Mouse (Mus musculus) stomach, embryonic 14.5 days (tissue): ENCODE measurements around the gene Fgb. TPM values are rescaled to one million over a fixed set of nuclear protein-coding genes. Genes with fewer than 3 reads are reported as not detected.

Experiments
- ATAC-seq: fragments of 200-750 bp; cut with Nextera tagmentation; 2 replicates; pipeline ENCODE4 v1.8.0; 2017; ENCODE audit warnings: low read depth, moderate TSS enrichment; ENCODE audit not compliant: insufficient number of reproducible peaks, insufficient read depth, low FRiP score
- H3K27ac ChIP-seq: fragments of 300-500 bp; sonication (generic); 2 replicates; pipeline ENCODE4 v1.5.1; 2014; ENCODE audit warnings: mild to moderate bottlenecking, low read length, moderate library complexity, mixed read lengths
- H3K27me3 ChIP-seq: fragments of 300-500 bp; sonication (generic); 2 replicates; pipeline ENCODE4 v1.6.1; 2014; ENCODE audit warnings: low read length, control low read depth, mixed read lengths; ENCODE audit not compliant: control insufficient read depth, insufficient read depth
- H3K36me3 ChIP-seq: fragments of 300-500 bp; sonication (generic); 2 replicates; pipeline ENCODE4 v1.6.1; 2014; ENCODE audit warnings: mild to moderate bottlenecking, control low read depth, low read length, moderate library complexity, mixed read lengths; ENCODE audit not compliant: control insufficient read depth, insufficient read depth
- H3K4me1 ChIP-seq: fragments of 300-500 bp; sonication (generic); 2 replicates; pipeline ENCODE4 v1.6.1; 2014; ENCODE audit warnings: low read length, control low read depth, mixed read lengths; ENCODE audit not compliant: control insufficient read depth, insufficient read depth
- H3K4me2 ChIP-seq: fragments of 300-500 bp; sonication (generic); replicated peaks from 2 replicates; pipeline ENCODE4 v1.6.1; 2014; ENCODE audit warnings: low read depth, low read length, control low read depth
- H3K4me3 ChIP-seq: fragments of 300-500 bp; sonication (generic); 2 replicates; pipeline ENCODE4 v1.5.1; 2014; ENCODE audit warnings: low read depth, low read length, control low read depth
- H3K9ac ChIP-seq: fragments of 300-500 bp; sonication (generic); replicated peaks from 2 replicates; pipeline ENCODE4 v1.6.1; 2014; ENCODE audit warnings: low read depth, mild to moderate bottlenecking, control low read depth, low read length, moderate library complexity, mixed read lengths
- H3K9me3 ChIP-seq: fragments of 300-500 bp; sonication (generic); 2 replicates; pipeline ENCODE4 v1.6.1; 2016; ENCODE audit warnings: low read depth, low read length, control low read depth; ENCODE audit not compliant: control insufficient read depth
- WGBS: fragments of 180-500 bp; shearing (Covaris S2); extraction: QIAGEN DNeasy Blood & Tissue Kit; methylation state at CpG from one replicate; pipeline ENCODE4 v1.1.7; 2014; 5-methylcytosine and 5-hydroxymethylcytosine counted together
- polyA plus RNA-seq: library from polyadenylated mRNA; unstranded; fragments of >200 nt; fragmentation: Nextera tagmentation; extraction: Ambion mirVana; gene quantifications from 2 replicates; pipeline ENCODE4 v1.2.1, GENCODE M21; 2014

Gene Fgb
- polyA plus RNA-seq, 1 experiment from 2014 or later = 0.29 TPM

GRCm38 (mm10) chr3:83007557-83007956 is 42.1 kb downstream of the Fgb start, which contains the start of gene Fgg:
Gene Fgg (plus strand): TSS chr3:83007724.
- Histone ChIP-seq H3K4me2 (no peak within 1 kb of the TSS), H3K9me3 (no peaks in the 10 kb centered on the region), H3K27me3 (no peaks in the 10 kb centered on the region), H3K27ac (no peak within 1 kb of the TSS), H3K4me3 (no peak within 1 kb of the TSS), H3K36me3 (no peaks in the 10 kb centered on the region), H3K4me1 (no peaks in the 10 kb centered on the region), H3K9ac (no peak within 1 kb of the TSS)
- WGBS = 42% methylated on average over 7 of the region's 7 CpGs
- no peak for ATAC-seq

GRCm38 (mm10) chr3:83004801-83005200 is 44.9 kb downstream of the Fgb start:
- Histone ChIP-seq H3K27ac (no peak overlapping the region), H3K36me3 (no peaks in the 10 kb centered on the region), H3K4me1 (no peaks in the 10 kb centered on the region), H3K4me2 (no peak overlapping the region), H3K27me3 (no peaks in the 10 kb centered on the region), H3K9ac (no peak overlapping the region), H3K9me3 (no peaks in the 10 kb centered on the region), H3K4me3 (no peak overlapping the region)
- no peak for ATAC-seq
- 90% methylated on average over 7 of the region's 7 CpGs for WGBS

- 85% methylated on average over 8 of the region's 8 CpGs for WGBS
- H3K9me3 ChIP-seq = no peaks in the 10 kb centered on the region
- no peak overlapping the region for H3K9ac ChIP-seq
Observed at GRCm38 (mm10) chr3:83003068-83003467, 46.6 kb downstream of the Fgb start.

GRCm38 (mm10) chr3:83002191-83002590 is 47.5 kb downstream of the Fgb start:
- H3K27ac ChIP-seq = no peak overlapping the region
- H3K9ac ChIP-seq = no peak overlapping the region
- no peak overlapping the region for H3K4me2 ChIP-seq
- H3K36me3 ChIP-seq = no peaks in the 10 kb centered on the region
- no peaks in the 10 kb centered on the region for H3K4me1 ChIP-seq
- ATAC-seq = no peak
- no peak overlapping the region for H3K4me3 ChIP-seq
- H3K27me3 ChIP-seq = no peaks in the 10 kb centered on the region
- no peaks in the 10 kb centered on the region for H3K9me3 ChIP-seq
- 2% methylated on average over 2 of the region's 2 CpGs for WGBS

More at GRCm38 (mm10) chr3:83003068-83003467, 46.6 kb downstream of the Fgb start:
- no peak overlapping the region for H3K4me3 ChIP-seq
- no peaks in the 10 kb centered on the region for H3K36me3 ChIP-seq
- no peak overlapping the region for H3K4me2 ChIP-seq
- no peak overlapping the region for H3K27ac ChIP-seq
- H3K4me1 ChIP-seq = no peaks in the 10 kb centered on the region
- no peaks in the 10 kb centered on the region for H3K27me3 ChIP-seq
- no peak for ATAC-seq

GRCm38 (mm10) chr3:82999995-83000394 is 49.7 kb downstream of the Fgb start:
- no peak for ATAC-seq
- WGBS = 83% methylated on average over 9 of the region's 9 CpGs

GRCm38 (mm10) chr3:82998772-82999463 is 50.7 kb downstream of the Fgb start:
- Histone ChIP-seq H3K9me3 (no peaks in the 10 kb centered on the region), H3K4me2 (no peak overlapping the region), H3K4me1 (peaks cover 3% of the 10 kb centered on the region; the same call in 1 of the 2 replicates), H3K4me3 (no peak overlapping the region), H3K36me3 (no peaks in the 10 kb centered on the region), H3K27ac (no peak overlapping the region), H3K27me3 (no peaks in the 10 kb centered on the region), H3K9ac (no peak overlapping the region)
- peak; percentile 63; the same call in 1 of the 2 replicates for ATAC-seq
- 33% methylated on average over 8 of the region's 8 CpGs for WGBS

More at GRCm38 (mm10) chr3:82999995-83000394, 49.7 kb downstream of the Fgb start:
- Histone ChIP-seq H3K9me3 (no peaks in the 10 kb centered on the region), H3K9ac (no peak overlapping the region), H3K36me3 (no peaks in the 10 kb centered on the region), H3K4me2 (no peak overlapping the region), H3K27ac (no peak overlapping the region), H3K27me3 (no peaks in the 10 kb centered on the region), H3K4me3 (no peak overlapping the region), H3K4me1 (peaks cover 3% of the 10 kb centered on the region; the same call in 1 of the 2 replicates)

GRCm38 (mm10) chr3:82996656-82997055 is 53.0 kb downstream of the Fgb start:
- H3K4me1 ChIP-seq = peaks cover 3% of the 10 kb centered on the region; the same call in 1 of the 2 replicates
- H3K4me3 ChIP-seq = no peak overlapping the region
- ATAC-seq = no peak
- H3K4me2 ChIP-seq = no peak overlapping the region
- H3K9ac ChIP-seq = no peak overlapping the region
- no peaks in the 10 kb centered on the region for H3K36me3 ChIP-seq
- H3K9me3 ChIP-seq = no peaks in the 10 kb centered on the region
- WGBS = 74% methylated on average over 3 of the region's 3 CpGs
- H3K27me3 ChIP-seq = no peaks in the 10 kb centered on the region
- H3K27ac ChIP-seq = no peak overlapping the region

GRCm38 (mm10) chr3:82995368-82995767 is 54.3 kb downstream of the Fgb start:
- H3K36me3 ChIP-seq = no peaks in the 10 kb centered on the region
- H3K4me3 ChIP-seq = peak overlapping the region; percentile 12; the same call in 1 of the 2 replicates
- no peak overlapping the region for H3K9ac ChIP-seq
- H3K4me1 ChIP-seq = peaks cover 3% of the 10 kb centered on the region; the same call in 1 of the 2 replicates
- H3K27me3 ChIP-seq = no peaks in the 10 kb centered on the region
- H3K4me2 ChIP-seq = peak overlapping the region; percentile 46
- H3K9me3 ChIP-seq = no peaks in the 10 kb centered on the region
- no peak overlapping the region for H3K27ac ChIP-seq
- WGBS = 3% methylated on average over 24 of the region's 24 CpGs
- peak; percentile 80; the same call in 1 of the 2 replicates for ATAC-seq
